Mouse (Mus musculus) spleen, adult 2 months (tissue): ENCODE measurements at regions not wholly inside any gene's neighbourhood (a gene's known extent, or its start where the extent isn't known, plus 50 kb on each side); places are given as distances from the start of the nearest gene placed in this dataset.

ENCODE experiments used
- DNase-seq, 2 experiments: peaks; one replicate each; pipeline versions ENCODE4 v3.0.0 to v3.0.0-alpha.2; 2012 to 2021; ENCODE audit warnings: low spot score in 2 of 2, low read depth in 1 of 2
- H3K27ac ChIP-seq: fragments of 200-500 bp; 2 replicates; pipeline ENCODE4 v1.5.1; 2012; ENCODE audit warnings: low read length, inconsistent platforms; ENCODE audit not compliant: insufficient read depth
- H3K27me3 ChIP-seq: fragments of 200-500 bp; 2 replicates; pipeline ENCODE4 v1.6.1; 2012; ENCODE audit warnings: mild to moderate bottlenecking, moderate library complexity, low read length, inconsistent platforms; ENCODE audit not compliant: control insufficient read depth, insufficient read depth
- H3K36me3 ChIP-seq: fragments of 200-500 bp; 2 replicates; pipeline ENCODE4 v1.6.1; 2012; ENCODE audit warnings: mild to moderate bottlenecking, low read length, inconsistent platforms; ENCODE audit not compliant: control insufficient read depth, insufficient read depth
- H3K4me1 ChIP-seq: fragments of 200-500 bp; 2 replicates; pipeline ENCODE4 v1.6.1; 2011; ENCODE audit warnings: inconsistent platforms; ENCODE audit not compliant: control insufficient read depth, insufficient read depth, insufficient read length
- H3K4me3 ChIP-seq: fragments of 200-500 bp; 2 replicates; pipeline ENCODE4 v1.5.1; 2011; ENCODE audit warnings: mild to moderate bottlenecking, inconsistent platforms; ENCODE audit not compliant: insufficient read depth, insufficient read length; ENCODE audit errors: extremely low read depth
- CTCF ChIP-seq: fragments of 200-500 bp; IDR thresholded peaks from 2 replicates; pipeline ENCODE4 v1.5.1; 2011; ENCODE audit warnings: mild to moderate bottlenecking, inconsistent platforms; ENCODE audit not compliant: insufficient read depth, insufficient read length, insufficient replicate concordance; ENCODE audit errors: extremely low read depth
- POLR2A ChIP-seq: fragments of 200-500 bp; IDR thresholded peaks from 2 replicates; pipeline ENCODE4 v1.6.1; 2011; ENCODE audit warnings: low read depth, low read length, inconsistent platforms
- WGBS: fragments of 180-500 bp; shearing (Covaris S2); methylation state at CpG from one replicate; pipeline ENCODE4 v1.1.7; 2018; 5-methylcytosine and 5-hydroxymethylcytosine counted together

- Histone ChIP-seq H3K27me3 (no peaks in the 10 kb centered on the region), H3K27ac (no peak overlapping the region), H3K36me3 (no peaks in the 10 kb centered on the region), H3K4me3 (no peak overlapping the region), H3K4me1 (no peaks in the 10 kb centered on the region)
- 41% methylated on average over 4 of the region's 4 CpGs for WGBS
- TF ChIP-seq CTCF (no peak), POLR2A (no peak)
- DNase-seq, result no peak
Observed at GRCm38 (mm10) chr12:112235841-112236240, 89.8 kb downstream of the Kif26a start.

- TF ChIP-seq POLR2A, result no peak
- TF ChIP-seq CTCF, result no peak
- Histone ChIP-seq H3K4me1 (no peaks in the 10 kb centered on the region), H3K27ac (no peak overlapping the region), H3K27me3 (no peaks in the 10 kb centered on the region), H3K36me3 (no peaks in the 10 kb centered on the region), H3K4me3 (no peak overlapping the region)
- no peak for DNase-seq
- 78% methylated on average over 13 of the region's 13 CpGs for WGBS
Observed at GRCm38 (mm10) chr12:112237061-112237490, 91.1 kb downstream of the Kif26a start.

- TF ChIP-seq POLR2A, result no peak
- no peak for TF ChIP-seq CTCF
- Histone ChIP-seq H3K4me1 (no peaks in the 10 kb centered on the region), H3K4me3 (no peak overlapping the region), H3K27me3 (no peaks in the 10 kb centered on the region), H3K36me3 (no peaks in the 10 kb centered on the region), H3K27ac (no peak overlapping the region)
- no peak for DNase-seq
- WGBS, result 54% methylated on average over 7 of the region's 7 CpGs
Observed at GRCm38 (mm10) chr12:112238834-112239233, 92.8 kb downstream of the Kif26a start.

- 33% methylated on average over 3 of the region's 3 CpGs for WGBS
- Histone ChIP-seq H3K4me1 (no peaks in the 10 kb centered on the region), H3K4me3 (no peak overlapping the region), H3K36me3 (no peaks in the 10 kb centered on the region), H3K27me3 (no peaks in the 10 kb centered on the region), H3K27ac (no peak overlapping the region)
- TF ChIP-seq POLR2A (no peak), CTCF (no peak)
- DNase-seq, result no peak
Observed at GRCm38 (mm10) chr12:112241740-112242171, 95.7 kb downstream of the Kif26a start.

GRCm38 (mm10) chr12:112243231-112243630, 97.2 kb downstream of the Kif26a start:
- no peaks in the 10 kb centered on the region for H3K4me1 ChIP-seq
- DNase-seq, result no peak
- no peaks in the 10 kb centered on the region for H3K27me3 ChIP-seq
- no peaks in the 10 kb centered on the region for H3K36me3 ChIP-seq
- H3K27ac ChIP-seq, result no peak overlapping the region
- H3K4me3 ChIP-seq, result no peak overlapping the region
- 85% methylated on average over 5 of the region's 5 CpGs for WGBS
- TF ChIP-seq CTCF, result no peak
- no peak for TF ChIP-seq POLR2A

GRCm38 (mm10) chr12:112250894-112251293, 104.9 kb downstream of the Kif26a start:
- H3K4me1 ChIP-seq, result no peaks in the 10 kb centered on the region
- no peaks in the 10 kb centered on the region for H3K36me3 ChIP-seq
- 70% methylated on average over 8 of the region's 8 CpGs for WGBS
- H3K4me3 ChIP-seq, result no peak overlapping the region
- H3K27ac ChIP-seq, result no peak overlapping the region
- no peaks in the 10 kb centered on the region for H3K27me3 ChIP-seq
- DNase-seq, result no peak
- TF ChIP-seq POLR2A (no peak), CTCF (no peak)

- DNase-seq, result no peak
- no peak for TF ChIP-seq CTCF
- no peak for TF ChIP-seq POLR2A
- Histone ChIP-seq H3K4me3 (no peak overlapping the region), H3K36me3 (no peaks in the 10 kb centered on the region), H3K4me1 (no peaks in the 10 kb centered on the region), H3K27ac (no peak overlapping the region), H3K27me3 (no peaks in the 10 kb centered on the region)
- 89% methylated on average over 10 of the region's 10 CpGs for WGBS
Observed at GRCm38 (mm10) chr12:112253461-112253860, 107.5 kb downstream of the Kif26a start.
